Mouse (Mus musculus): ENCODE data around the gene Gm4792.
A peak's percentile ranks its signal among the peaks of the same experiment; 100 is the strongest.

The Gm4792 gene

GRCm38 (mm10) chr10:94299301-94299700 lies 798 bp upstream of the Gm4792 start:
- DNase-seq = peak; percentile 34

- peak; percentile 59 for DNase-seq
These were observed 2.4 kb downstream of the Gm4792 start for GRCm38 (mm10) chr10:94295923-94296605.

DNA sequence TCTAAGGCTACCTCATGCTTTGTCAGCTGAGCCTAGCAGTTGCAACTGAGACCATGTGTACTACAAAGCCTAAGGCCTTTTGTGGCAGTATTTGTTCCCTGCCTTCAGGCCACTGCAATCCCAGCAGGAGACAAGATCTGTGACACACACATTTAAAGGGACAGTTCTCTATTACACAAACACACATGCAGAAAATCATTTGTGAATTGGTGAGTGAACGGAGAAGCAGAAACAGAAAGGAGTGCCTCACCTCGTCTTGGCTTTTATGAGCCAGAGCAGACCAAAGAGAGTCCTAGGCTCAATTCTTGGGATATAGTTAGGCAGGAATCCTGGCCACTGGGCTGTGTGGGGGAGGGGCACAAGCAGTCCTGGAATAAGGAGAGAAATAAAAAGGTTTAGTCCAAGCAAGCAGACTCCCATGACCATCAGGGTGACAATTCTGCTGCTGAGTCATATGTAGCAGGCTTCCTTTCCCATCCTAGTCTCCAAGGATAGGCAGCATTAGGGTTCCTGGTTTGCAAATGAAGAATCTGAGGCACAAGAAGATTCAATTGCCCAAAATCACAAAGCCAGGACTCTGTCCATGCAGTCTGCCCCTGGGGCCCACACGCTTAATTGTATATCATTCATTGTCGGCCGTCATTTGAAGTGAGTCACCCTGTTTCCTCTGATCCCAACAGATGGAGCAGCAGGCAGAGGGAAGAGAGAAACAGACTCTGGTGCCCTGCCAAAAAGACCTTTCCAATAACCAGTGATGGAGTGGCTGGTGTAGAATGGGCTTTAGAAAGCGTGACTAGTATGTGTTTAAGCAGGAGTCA lies 3.4 kb downstream of the Gm4792 start:
- DNase-seq = peak; percentile 24

DNA sequence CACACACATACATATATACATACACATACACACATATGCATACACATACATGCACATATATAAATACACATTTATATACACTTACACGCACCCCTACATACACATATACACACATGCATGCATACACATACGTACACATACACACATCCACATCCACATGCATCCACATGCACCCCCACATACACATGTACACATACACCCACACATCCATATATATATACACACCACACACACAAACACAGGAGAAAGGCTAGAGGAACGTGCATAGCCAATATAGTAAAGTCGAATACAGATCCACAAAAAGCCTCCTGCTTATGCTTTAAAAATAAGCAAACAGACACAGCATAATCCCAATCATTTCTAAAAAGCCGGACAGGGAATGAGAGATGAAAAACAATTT lies 4.1 kb downstream of the Gm4792 start:
- DNase-seq = peak; percentile 16

DNA sequence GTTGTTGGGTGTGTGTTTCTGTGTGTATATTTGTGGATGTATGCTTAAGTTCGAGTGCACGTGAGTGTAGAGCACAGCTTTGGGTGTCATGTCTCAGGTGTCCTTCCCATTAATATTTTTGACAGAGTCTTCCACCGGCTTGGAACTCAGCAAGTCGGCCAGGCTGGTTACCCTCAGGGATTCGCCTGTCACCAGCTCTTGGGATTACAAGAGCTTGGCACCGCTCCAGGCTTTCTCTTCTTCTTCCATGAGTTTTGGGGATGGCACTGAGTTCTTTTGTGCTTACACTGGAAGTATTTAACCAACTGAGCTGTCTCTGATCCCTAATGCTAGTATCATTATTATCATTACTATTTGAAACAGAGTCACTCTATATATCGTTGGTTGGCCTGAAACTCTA lies 15.7 kb downstream of the Gm4792 start:
- DNase-seq = peak; percentile 75

- DNase-seq = peak; percentile 48
These were observed 16.3 kb downstream of the Gm4792 start for GRCm38 (mm10) chr10:94282179-94282578.

GRCm38 (mm10) chr10:94276511-94276910 lies 22.0 kb downstream of the Gm4792 start:
- peak; percentile 39 for DNase-seq

DNA sequence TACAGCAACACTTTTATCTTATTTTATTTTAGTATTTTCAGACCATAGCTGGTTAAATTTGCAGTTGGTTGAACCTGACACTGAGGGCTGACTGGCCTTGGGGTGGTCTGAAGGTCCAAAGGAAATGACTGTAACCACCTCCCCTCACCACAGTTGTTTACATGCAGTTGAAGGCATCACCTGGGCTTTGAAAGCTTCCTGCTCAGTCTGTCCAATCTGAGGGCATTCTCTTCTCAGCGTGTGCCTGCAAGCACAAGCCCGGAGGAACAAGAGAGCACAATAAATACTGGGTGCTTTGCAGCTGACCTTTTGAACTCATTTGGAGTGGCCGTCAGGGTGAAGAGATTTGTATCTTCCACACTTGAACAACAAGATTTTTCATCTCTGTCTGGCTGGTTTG lies 23.2 kb downstream of the Gm4792 start:
- DNase-seq = peak; percentile 80

DNA sequence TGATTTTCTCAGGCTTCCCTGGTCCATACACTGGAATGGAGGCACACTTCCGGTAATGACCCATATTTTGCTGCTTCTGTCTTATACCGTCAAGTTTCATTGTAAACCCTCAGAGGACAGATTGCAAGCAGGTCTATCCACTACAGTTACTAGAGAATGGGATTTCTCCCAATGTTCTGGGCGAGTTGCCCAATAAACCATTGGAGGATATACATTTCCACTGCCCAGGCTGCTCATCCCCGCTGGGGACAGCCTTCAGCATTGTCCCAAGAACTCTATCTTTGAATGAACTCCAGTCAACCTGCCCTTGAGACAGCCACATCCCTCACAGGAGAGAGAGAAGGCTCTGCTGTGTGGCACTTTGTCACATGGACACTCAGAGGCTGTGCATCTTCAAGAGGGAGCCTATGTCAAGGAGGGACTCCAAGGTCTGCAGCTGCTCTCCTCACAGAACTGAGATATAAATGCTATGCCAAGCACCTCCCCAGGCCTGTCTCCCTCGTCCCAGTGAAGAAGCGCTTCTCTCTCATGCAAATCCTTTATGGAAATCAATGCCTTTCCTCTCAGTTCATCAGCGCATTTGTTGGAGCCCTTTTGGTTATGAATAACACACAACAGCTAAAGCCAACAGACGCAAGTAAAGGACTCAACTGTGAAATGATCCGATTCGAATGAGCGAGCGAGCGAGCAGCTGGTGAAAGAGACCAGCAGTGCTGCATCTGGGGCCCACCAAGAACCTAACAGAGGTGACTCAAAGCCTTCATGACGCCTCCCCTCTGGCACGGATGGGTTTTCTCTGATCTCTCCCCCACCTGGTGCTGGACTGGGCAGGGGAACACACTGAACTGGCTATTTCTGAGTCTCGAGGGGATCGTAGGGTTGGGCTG lies 32.6 kb downstream of the Gm4792 start:
- peak; percentile 78 for DNase-seq

DNA sequence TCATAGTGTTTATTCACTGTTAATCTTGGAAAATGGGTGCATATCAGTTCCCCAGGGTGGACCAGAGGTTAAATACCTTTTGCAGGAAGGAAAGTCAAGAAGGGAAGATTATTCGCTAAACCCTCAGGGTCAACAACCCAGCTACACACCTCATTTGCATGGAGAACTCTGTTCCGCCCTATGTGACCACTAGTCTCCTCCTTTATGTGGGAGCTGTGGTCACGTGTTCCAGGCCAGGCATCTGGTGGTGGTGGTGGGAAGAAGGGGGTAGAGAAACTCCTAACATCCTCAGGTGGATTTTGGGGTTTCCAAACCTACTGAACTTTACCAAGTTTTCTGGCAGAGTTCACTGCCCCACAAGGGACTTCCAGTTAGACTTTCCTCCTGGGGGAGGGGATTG lies 35.3 kb downstream of the Gm4792 start:
- DNase-seq = peak; percentile 61

GRCm38 (mm10) chr10:94262646-94263045 lies 35.9 kb downstream of the Gm4792 start:
- peak; percentile 78 for DNase-seq

- DNase-seq = no peak
These were observed 38.0 kb downstream of the Gm4792 start for GRCm38 (mm10) chr10:94260544-94260943.

- peak; percentile 61 for DNase-seq
These were observed 42.0 kb downstream of the Gm4792 start for GRCm38 (mm10) chr10:94256518-94256917.

GRCm38 (mm10) chr10:94255744-94256143 lies 42.8 kb downstream of the Gm4792 start:
- peak; percentile 72 for DNase-seq

GRCm38 (mm10) chr10:94254766-94255165 lies 43.7 kb downstream of the Gm4792 start:
- peak; percentile 68 for DNase-seq

DNA sequence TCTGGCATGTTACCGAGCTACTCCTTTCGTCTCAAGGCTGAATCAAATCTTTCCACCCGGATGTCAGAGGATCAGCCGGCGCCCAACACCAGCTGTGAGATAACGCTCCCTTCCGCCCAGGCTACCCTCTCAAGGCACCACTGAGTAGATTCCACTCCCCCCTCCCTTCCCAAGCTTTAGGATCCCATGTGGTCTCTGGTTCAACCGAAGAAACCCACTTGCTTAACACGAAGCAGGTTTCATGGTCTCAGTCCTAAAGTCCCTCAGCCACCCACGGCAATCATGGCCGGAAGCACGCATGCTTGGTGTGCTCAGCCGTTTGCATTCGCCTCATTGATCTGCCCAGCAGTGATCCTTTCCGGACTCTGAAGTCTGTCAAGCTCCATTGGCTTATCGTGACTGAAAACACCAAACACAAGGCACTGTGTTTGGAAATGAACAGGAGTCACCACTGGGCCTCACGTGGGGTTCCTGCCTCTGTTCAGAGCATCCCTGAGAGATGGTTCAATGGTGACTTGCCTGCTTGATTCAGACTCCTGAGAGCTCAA lies 45.2 kb downstream of the Gm4792 start:
- DNase-seq = peak; percentile 55

DNA sequence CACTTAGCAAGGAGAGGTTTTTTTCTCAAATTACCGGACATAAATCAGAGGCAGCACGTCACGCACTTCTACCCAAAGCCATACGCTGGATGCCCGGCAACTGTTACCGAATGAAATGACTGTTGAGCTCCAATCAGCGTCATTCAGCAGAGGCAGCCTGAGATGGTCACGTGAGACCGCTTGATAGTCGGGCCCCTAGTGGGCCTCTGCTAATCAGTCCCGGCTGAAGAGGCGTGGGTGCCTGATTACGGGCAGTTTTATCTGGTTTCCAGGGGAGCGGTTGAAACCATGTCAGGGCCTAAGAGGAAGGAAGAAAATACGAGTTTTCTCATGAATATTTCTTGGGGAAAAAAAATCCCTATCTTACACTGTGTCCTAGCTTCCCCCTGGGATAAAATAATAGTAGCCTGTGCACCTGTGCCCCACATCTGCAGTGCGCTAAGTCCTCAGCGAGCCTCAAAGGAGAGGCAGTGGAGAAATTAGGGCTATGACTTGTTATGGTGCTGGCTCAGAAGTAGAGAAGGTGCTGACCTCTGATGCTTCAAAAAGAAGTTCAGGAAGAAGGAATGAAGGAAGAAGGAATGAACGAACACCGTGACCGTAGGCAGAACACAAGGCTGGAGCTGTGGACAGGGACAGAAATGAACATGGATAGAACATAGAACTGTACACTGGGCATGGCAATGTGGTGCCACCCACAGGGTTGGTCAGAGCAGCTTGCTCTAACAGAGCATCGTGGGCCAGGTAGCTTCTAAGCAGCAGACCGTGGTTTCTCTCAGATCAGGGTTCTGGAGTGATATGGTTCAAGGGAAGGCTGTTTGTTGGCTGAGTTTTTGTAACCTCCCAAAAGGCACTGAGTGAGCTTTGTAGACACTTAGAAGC lies 48.7 kb downstream of the Gm4792 start:
- peak; percentile 92 for DNase-seq

GRCm38 (mm10) chr10:94247748-94248349 lies 50.7 kb downstream of the Gm4792 start:
- peak; percentile 53 for DNase-seq

Data from heart, adult 11 months (tissue).